Mouse (Mus musculus) heart, adult 2 months (tissue): ENCODE results near the gene Olfr52.

Experiments
- CTCF ChIP-seq: fragments of 200-600 bp; IDR thresholded peaks from 2 replicates; pipeline ENCODE4 v1.8.1; 2022; ENCODE audit warnings: antibody characterized with exemption, mild to moderate bottlenecking, moderate library complexity
- EP300 ChIP-seq: fragments of 200-500 bp; IDR thresholded peaks from 2 replicates; pipeline ENCODE4 v1.6.1; 2011; ENCODE audit warnings: low read depth, low read length, control low read depth; ENCODE audit not compliant: insufficient read depth

DNA sequence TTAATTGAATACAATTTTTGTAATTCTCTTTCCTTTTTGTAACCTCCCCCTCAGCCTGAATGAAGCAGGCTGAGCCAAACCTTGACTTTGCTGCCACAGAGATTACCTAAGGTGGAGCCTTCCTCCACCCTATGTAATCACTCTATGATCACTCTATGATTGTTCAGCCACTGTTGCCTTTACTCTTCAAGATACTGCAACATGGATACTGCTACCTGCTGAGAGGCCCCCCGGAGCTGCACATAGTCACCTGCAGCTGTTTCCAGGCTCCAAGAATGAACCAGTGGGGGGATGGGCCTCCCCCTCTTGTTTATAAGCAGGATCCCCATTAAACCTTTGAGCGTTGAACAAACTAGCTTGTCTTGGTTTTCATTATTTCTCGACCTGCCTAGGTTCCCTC is 5.5 kb downstream of the Olfr52 start:
- TF ChIP-seq CTCF: no peak
- TF ChIP-seq EP300: no peak
